Comparison of ENCODE assay signal across 23 mouse cellular contexts in the genomic region with DNA sequence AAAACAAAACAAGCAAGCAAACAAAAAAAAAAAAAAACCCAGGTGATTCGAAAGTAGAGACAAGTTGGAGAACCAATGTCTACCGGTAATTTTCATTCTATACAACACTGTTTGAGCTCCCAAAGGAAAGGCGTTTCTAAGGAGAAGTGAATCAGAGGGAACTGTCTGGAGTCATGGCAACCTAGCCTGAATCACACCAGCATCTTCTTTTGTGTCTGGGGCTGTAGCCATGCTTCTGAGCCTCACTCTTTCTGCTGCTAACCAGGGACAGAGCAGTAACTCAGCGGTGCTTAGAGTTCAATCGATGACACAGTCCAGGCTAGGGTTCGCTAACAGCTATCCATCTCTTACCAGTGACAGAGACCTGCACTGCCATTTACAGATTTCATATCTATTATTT.
DNase-seq lines count a peak whose midpoint lies in the region; ATAC-seq and TF ChIP-seq lines count a peak whose summit lies in the region.
"Had no signal": no experiment of that assay in that cellular context is flagged by ENCODE, and none has a peak within 500 bp of the region (broad histone marks: within the 10 kb centered on the region; RNA-seq: fewer than 3 reads in every experiment).

No protein-coding gene starts in this region.

- ATAC-seq in midbrain, postnatal 0 days (ENCODE audit: low FRiP score), result no peak
- ATAC-seq: CD4-positive, CD25-positive, alpha-beta regulatory T cell, adult 4 months; forebrain, embryonic 15.5 days; intestine, embryonic 16.5 days had no signal

- no peaks in the 10 kb centered on the region for H3K9me3 ChIP-seq in midbrain, embryonic 10.5 days (replicated peaks)
- H3K9me3 ChIP-seq in midbrain, postnatal 0 days (ENCODE audit: low read length), result no peaks in the 10 kb centered on the region
- H3K9me3 ChIP-seq: embryonic facial prominence, embryonic 10.5 days; forebrain, embryonic 15.5 days; heart, embryonic 10.5 days had no signal

- H3K4me2 ChIP-seq in midbrain, postnatal 0 days (ENCODE audit: low read depth, low read length, poor library complexity, severe bottlenecking), result no peak overlapping the region
- H3K4me2 ChIP-seq: forebrain, embryonic 15.5 days had no signal

- 88% methylated on average over 6 of the region's 6 CpGs for WGBS in midbrain, embryonic 10.5 days
- 66% methylated on average over 6 of the region's 6 CpGs for WGBS in midbrain, postnatal 0 days

- no peaks in the 10 kb centered on the region for H3K27me3 ChIP-seq in midbrain, embryonic 10.5 days (ENCODE audit: low read depth, poor library complexity, severe bottlenecking)
- H3K27me3 ChIP-seq in midbrain, postnatal 0 days (ENCODE audit: insufficient read depth, low read length), result no peaks in the 10 kb centered on the region
- H3K27me3 ChIP-seq: forebrain, embryonic 15.5 days had no signal

- no peak overlapping the region for H3K9ac ChIP-seq in midbrain, postnatal 0 days (replicated peaks; ENCODE audit: low read length, poor library complexity, severe bottlenecking)
- H3K9ac ChIP-seq: forebrain, embryonic 15.5 days had no signal

- H3K4me3 ChIP-seq in midbrain, embryonic 10.5 days, result no peak overlapping the region
- H3K4me3 ChIP-seq in midbrain, postnatal 0 days (ENCODE audit: low read depth, low read length), result no peak overlapping the region
- H3K4me3 ChIP-seq: embryonic facial prominence, embryonic 10.5 days; forebrain, embryonic 15.5 days; heart, embryonic 10.5 days had no signal

- DNase-seq in embryo, embryonic 10.5 days (ENCODE audit: low spot score), result peak; percentile 18
- no peak for DNase-seq in embryo, embryonic 10 days (ENCODE audit: low spot score)
- peak; percentile 21 for DNase-seq in heart, adult 11 months
- DNase-seq in heart, postnatal 10 days, result no peak
- peak; percentile 28 for DNase-seq in midbrain, embryonic 10.5 days (ENCODE audit: low spot score)
- no peak for DNase-seq in midbrain, postnatal 0 days (ENCODE audit: low spot score)
- DNase-seq in brain, adult 2 months (ENCODE audit: low read depth, low spot score), result peak; percentile 78
- no peak for DNase-seq in kidney, postnatal 36 days
- DNase-seq: adrenal gland, adult 8-10 months; adrenal gland, postnatal 36 days; B cell, adult 2 months; cerebellum, adult 11-12 months; cerebellum, adult 9-10 months; cerebellum, postnatal 25 days; gastrocnemius, postnatal 36 days; heart, adult 18-20 months; heart, postnatal 14 days had no signal

- TF ChIP-seq CTCF in midbrain, postnatal 0 days (IDR thresholded peaks at IDR 0.05), result no peak

- H3K4me1 ChIP-seq in midbrain, embryonic 10.5 days, result peaks cover 7% of the 10 kb centered on the region
- no peaks in the 10 kb centered on the region for H3K4me1 ChIP-seq in midbrain, postnatal 0 days (ENCODE audit: insufficient read depth, low read length)
- H3K4me1 ChIP-seq: embryonic facial prominence, embryonic 10.5 days had no signal

- H3K27ac ChIP-seq in midbrain, embryonic 10.5 days (replicated peaks), result no peak overlapping the region
- H3K27ac ChIP-seq in midbrain, postnatal 0 days (ENCODE audit: low read depth, low read length), result no peak overlapping the region
- H3K27ac ChIP-seq: embryonic facial prominence, embryonic 10.5 days; forebrain, embryonic 15.5 days; heart, embryonic 10.5 days had no signal

- intact Hi-C loops in heart, postnatal 10 days (cut with DNase I), result no loop called here

- no peaks in the 10 kb centered on the region for H3K36me3 ChIP-seq in midbrain, embryonic 10.5 days
- H3K36me3 ChIP-seq in midbrain, postnatal 0 days (ENCODE audit: insufficient read depth, low read length), result no peaks in the 10 kb centered on the region
- H3K36me3 ChIP-seq: embryonic facial prominence, embryonic 10.5 days; forebrain, embryonic 15.5 days; G1E; heart, embryonic 10.5 days had no signal

Comparison
In these comparisons a context has a peak if more than half of its experiments do, and no peak if none do; other contexts are left out.
1. DNase-seq: peak in embryo, embryonic 10.5 days (single experiment), heart, adult 11 months (single experiment), midbrain, embryonic 10.5 days (single experiment) and brain, adult 2 months (single experiment); none in embryo, embryonic 10 days (single experiment), heart, postnatal 10 days (0 of 2), midbrain, postnatal 0 days (single experiment) and kidney, postnatal 36 days (0 of 2).